Mouse (Mus musculus): ENCODE data around the gene Dlat. TPM values are rescaled to one million over a fixed set of nuclear protein-coding genes. Genes with fewer than 3 reads are reported as not detected.

Gene Dlat
- polyA plus RNA-seq, 1 experiment from 2014 or later: 65.1 TPM

- H3K36me3 ChIP-seq (replicated peaks; ENCODE audit: control insufficient read depth, insufficient read depth): peaks cover 62% of the 10 kb centered on the region
Measured at GRCm38 (mm10) chr9:50693631-50694030, 34.1 kb upstream of the Dlat start.

GRCm38 (mm10) chr9:50692626-50693580 lies 33.3 kb upstream of the Dlat start:
- no peak overlapping the region for H3K4me2 ChIP-seq (replicated peaks)
- H3K27me3 ChIP-seq (ENCODE audit: control insufficient read depth, insufficient read depth, low read length): no peaks in the 10 kb centered on the region
- no peak overlapping the region for H3K27ac ChIP-seq
- H3K4me1 ChIP-seq (replicated peaks; ENCODE audit: control insufficient read depth, insufficient read depth, low read length): peaks cover 13% of the 10 kb centered on the region
- WGBS: 15% methylated on average over 13 of the region's 13 CpGs
- no peak overlapping the region; the same call in 1 of the 2 replicates for H3K9ac ChIP-seq
- no peak for DNase-seq (ENCODE audit: low spot score)
- ATAC-seq (ENCODE audit: low FRiP score): no peak
- H3K9me3 ChIP-seq (ENCODE audit: control insufficient read depth, low read length): no peaks in the 10 kb centered on the region
- H3K4me3 ChIP-seq (replicated peaks; ENCODE audit: low read length): no peak overlapping the region
- H3K36me3 ChIP-seq (replicated peaks; ENCODE audit: control insufficient read depth, insufficient read depth): peaks cover 69% of the 10 kb centered on the region

More at GRCm38 (mm10) chr9:50693631-50694030, 34.1 kb upstream of the Dlat start:
- Histone ChIP-seq H3K4me3 (replicated peaks; ENCODE audit: low read length) (no peak overlapping the region), H3K9me3 (ENCODE audit: control insufficient read depth, low read length) (no peaks in the 10 kb centered on the region), H3K27ac (no peak overlapping the region), H3K27me3 (ENCODE audit: control insufficient read depth, insufficient read depth, low read length) (no peaks in the 10 kb centered on the region), H3K4me2 (replicated peaks) (no peak overlapping the region), H3K9ac (no peak overlapping the region; the same call in 1 of the 2 replicates), H3K4me1 (replicated peaks; ENCODE audit: control insufficient read depth, insufficient read depth, low read length) (peaks cover 18% of the 10 kb centered on the region)
- 19% methylated on average over 10 of the region's 10 CpGs for WGBS
- DNase-seq (ENCODE audit: low spot score) (peak; percentile 48), ATAC-seq (ENCODE audit: low FRiP score) (no peak)

GRCm38 (mm10) chr9:50686866-50687652 lies 27.5 kb upstream of the Dlat start:
- no peak overlapping the region for H3K27ac ChIP-seq
- peaks cover 97% of the 10 kb centered on the region for H3K36me3 ChIP-seq (replicated peaks; ENCODE audit: control insufficient read depth, insufficient read depth)
- H3K4me3 ChIP-seq (replicated peaks; ENCODE audit: low read length): no peak overlapping the region
- WGBS: 90% methylated on average over 6 of the region's 6 CpGs
- H3K4me1 ChIP-seq (replicated peaks; ENCODE audit: control insufficient read depth, insufficient read depth, low read length): no peaks in the 10 kb centered on the region
- H3K4me2 ChIP-seq (replicated peaks): no peak overlapping the region
- no peak for ATAC-seq (ENCODE audit: low FRiP score)
- H3K27me3 ChIP-seq (ENCODE audit: control insufficient read depth, insufficient read depth, low read length): no peaks in the 10 kb centered on the region
- no peak for DNase-seq (ENCODE audit: low spot score)
- no peaks in the 10 kb centered on the region for H3K9me3 ChIP-seq (ENCODE audit: control insufficient read depth, low read length)
- H3K9ac ChIP-seq: no peak overlapping the region

- no peak overlapping the region for H3K4me2 ChIP-seq (replicated peaks)
- no peaks in the 10 kb centered on the region for H3K4me1 ChIP-seq (replicated peaks; ENCODE audit: control insufficient read depth, insufficient read depth, low read length)
- no peak for DNase-seq (ENCODE audit: low spot score)
- H3K4me3 ChIP-seq (replicated peaks; ENCODE audit: low read length): no peak overlapping the region
- WGBS: 64% methylated on average over 7 of the region's 7 CpGs
- ATAC-seq (ENCODE audit: low FRiP score): no peak
- no peak overlapping the region for H3K9ac ChIP-seq
- no peaks in the 10 kb centered on the region for H3K27me3 ChIP-seq (ENCODE audit: control insufficient read depth, insufficient read depth, low read length)
- no peak overlapping the region for H3K27ac ChIP-seq
- no peaks in the 10 kb centered on the region for H3K9me3 ChIP-seq (ENCODE audit: control insufficient read depth, low read length)
- H3K36me3 ChIP-seq (replicated peaks; ENCODE audit: control insufficient read depth, insufficient read depth): peaks cover 91% of the 10 kb centered on the region
Measured at GRCm38 (mm10) chr9:50681727-50682126, 22.1 kb upstream of the Dlat start.

- H3K4me3 ChIP-seq (replicated peaks; ENCODE audit: low read length): no peak overlapping the region
- H3K9me3 ChIP-seq (ENCODE audit: control insufficient read depth, low read length): no peaks in the 10 kb centered on the region
- DNase-seq (ENCODE audit: low spot score) (no peak), ATAC-seq (ENCODE audit: low FRiP score) (no peak)
- WGBS: 92% methylated on average over 1 of the region's 1 CpGs
- no peaks in the 10 kb centered on the region for H3K27me3 ChIP-seq (ENCODE audit: control insufficient read depth, insufficient read depth, low read length)
- no peak overlapping the region for H3K4me2 ChIP-seq (replicated peaks)
- H3K4me1 ChIP-seq (replicated peaks; ENCODE audit: control insufficient read depth, insufficient read depth, low read length): no peaks in the 10 kb centered on the region
- H3K27ac ChIP-seq: no peak overlapping the region
- H3K9ac ChIP-seq: no peak overlapping the region
- peaks cover 80% of the 10 kb centered on the region for H3K36me3 ChIP-seq (replicated peaks; ENCODE audit: control insufficient read depth, insufficient read depth)
Measured at GRCm38 (mm10) chr9:50679406-50679805, 19.8 kb upstream of the Dlat start.

- peaks cover 35% of the 10 kb centered on the region for H3K36me3 ChIP-seq (replicated peaks; ENCODE audit: control insufficient read depth, insufficient read depth)
- no peak overlapping the region for H3K9ac ChIP-seq
- no peaks in the 10 kb centered on the region for H3K27me3 ChIP-seq (ENCODE audit: control insufficient read depth, insufficient read depth, low read length)
- H3K4me3 ChIP-seq (replicated peaks; ENCODE audit: low read length): no peak overlapping the region
- WGBS: 6% methylated on average over 1 of the region's 1 CpGs
- no peak overlapping the region for H3K27ac ChIP-seq
- no peak for ATAC-seq (ENCODE audit: low FRiP score)
- H3K4me1 ChIP-seq (replicated peaks; ENCODE audit: control insufficient read depth, insufficient read depth, low read length): no peaks in the 10 kb centered on the region
- no peaks in the 10 kb centered on the region for H3K9me3 ChIP-seq (ENCODE audit: control insufficient read depth, low read length)
- H3K4me2 ChIP-seq (replicated peaks): no peak overlapping the region
- no peak for DNase-seq (ENCODE audit: low spot score)
Measured at GRCm38 (mm10) chr9:50674771-50675170, 15.2 kb upstream of the Dlat start.

- H3K27ac ChIP-seq: no peak overlapping the region
- H3K4me2 ChIP-seq (replicated peaks): no peak overlapping the region
- no peaks in the 10 kb centered on the region for H3K9me3 ChIP-seq (ENCODE audit: control insufficient read depth, low read length)
- no peaks in the 10 kb centered on the region for H3K4me1 ChIP-seq (replicated peaks; ENCODE audit: control insufficient read depth, insufficient read depth, low read length)
- no peaks in the 10 kb centered on the region for H3K27me3 ChIP-seq (ENCODE audit: control insufficient read depth, insufficient read depth, low read length)
- ATAC-seq (ENCODE audit: low FRiP score) (no peak), DNase-seq (ENCODE audit: low spot score) (peak; percentile 36)
- H3K9ac ChIP-seq: no peak overlapping the region
- H3K36me3 ChIP-seq (replicated peaks; ENCODE audit: control insufficient read depth, insufficient read depth): peaks cover 41% of the 10 kb centered on the region
- 30% methylated on average over 5 of the region's 5 CpGs for WGBS
- H3K4me3 ChIP-seq (replicated peaks; ENCODE audit: low read length): no peak overlapping the region
Measured at GRCm38 (mm10) chr9:50670690-50671089, 11.1 kb upstream of the Dlat start.

- ATAC-seq (ENCODE audit: low FRiP score) (no peak), DNase-seq (ENCODE audit: low spot score) (no peak)
- 79% methylated on average over 8 of the region's 8 CpGs for WGBS
- no peak overlapping the region for H3K9ac ChIP-seq
- no peak overlapping the region for H3K4me2 ChIP-seq (replicated peaks)
- no peak overlapping the region for H3K27ac ChIP-seq
- peaks cover 68% of the 10 kb centered on the region for H3K36me3 ChIP-seq (replicated peaks; ENCODE audit: control insufficient read depth, insufficient read depth)
- no peaks in the 10 kb centered on the region for H3K9me3 ChIP-seq (ENCODE audit: control insufficient read depth, low read length)
- no peaks in the 10 kb centered on the region for H3K4me1 ChIP-seq (replicated peaks; ENCODE audit: control insufficient read depth, insufficient read depth, low read length)
- H3K27me3 ChIP-seq (ENCODE audit: control insufficient read depth, insufficient read depth, low read length): no peaks in the 10 kb centered on the region
- no peak overlapping the region for H3K4me3 ChIP-seq (replicated peaks; ENCODE audit: low read length)
Measured at GRCm38 (mm10) chr9:50667579-50668498, 8.3 kb upstream of the Dlat start.
